Mouse (Mus musculus) erythroblast, embryonic 14.5 days (primary cell): ENCODE data around the gene Usmg5.

Source experiments
- GATA1 ChIP-seq: IDR thresholded peaks from 2 replicates; pipeline ENCODE4 v1.6.1; 2012; ENCODE audit warnings: low read length, inconsistent platforms, mixed read lengths
- TAL1 ChIP-seq: IDR thresholded peaks from 3 replicates; pipeline ENCODE4 v1.6.1; 2012; ENCODE audit warnings: low read length, inconsistent platforms, mixed read lengths

GRCm38 (mm10) chr19:47050271-47051032 is 40.0 kb downstream of the Usmg5 start, which contains the start of gene Pcgf6:
- no peak for TF ChIP-seq TAL1
- no peak for TF ChIP-seq GATA1
